Mouse (Mus musculus): ENCODE measurements around the gene Slc30a3.
"Not testable (repeated sequence)": the region's sequence is repeated elsewhere in the genome, so short reads cannot be mapped to it uniquely, and the experiment has no call there.

Slc30a3 gene

GRCm38 (mm10) chr5:31048763-31049641, 59.0 kb downstream of the Slc30a3 start, which contains the start of gene Slc5a6:
TSS of gene Slc5a6 (minus strand) at chr5:31048924.
- DNase-seq (ENCODE audit: low spot score): peak; percentile 80

- DNase-seq (ENCODE audit: low spot score): peak; percentile 97
Measured at GRCm38 (mm10) chr5:31047848-31048762, 59.9 kb downstream of the Slc30a3 start, which contains the start of gene Atraid. TSS of gene Atraid (plus strand) at chr5:31048312.

- no peak for DNase-seq (ENCODE audit: low spot score)
Measured at GRCm38 (mm10) chr5:31047074-31047473, 61.0 kb downstream of the Slc30a3 start.

GRCm38 (mm10) chr5:31046416-31046815, 61.6 kb downstream of the Slc30a3 start:
- no peak for DNase-seq (ENCODE audit: low spot score)

GRCm38 (mm10) chr5:31038171-31038845, 69.7 kb downstream of the Slc30a3 start:
- DNase-seq (ENCODE audit: low spot score): no peak

- not testable (repeated sequence) for DNase-seq (ENCODE audit: low spot score)
Measured at GRCm38 (mm10) chr5:31036556-31036955, 71.5 kb downstream of the Slc30a3 start.
